8 mouse cellular contexts compared by ENCODE assay signal in the genomic region with DNA sequence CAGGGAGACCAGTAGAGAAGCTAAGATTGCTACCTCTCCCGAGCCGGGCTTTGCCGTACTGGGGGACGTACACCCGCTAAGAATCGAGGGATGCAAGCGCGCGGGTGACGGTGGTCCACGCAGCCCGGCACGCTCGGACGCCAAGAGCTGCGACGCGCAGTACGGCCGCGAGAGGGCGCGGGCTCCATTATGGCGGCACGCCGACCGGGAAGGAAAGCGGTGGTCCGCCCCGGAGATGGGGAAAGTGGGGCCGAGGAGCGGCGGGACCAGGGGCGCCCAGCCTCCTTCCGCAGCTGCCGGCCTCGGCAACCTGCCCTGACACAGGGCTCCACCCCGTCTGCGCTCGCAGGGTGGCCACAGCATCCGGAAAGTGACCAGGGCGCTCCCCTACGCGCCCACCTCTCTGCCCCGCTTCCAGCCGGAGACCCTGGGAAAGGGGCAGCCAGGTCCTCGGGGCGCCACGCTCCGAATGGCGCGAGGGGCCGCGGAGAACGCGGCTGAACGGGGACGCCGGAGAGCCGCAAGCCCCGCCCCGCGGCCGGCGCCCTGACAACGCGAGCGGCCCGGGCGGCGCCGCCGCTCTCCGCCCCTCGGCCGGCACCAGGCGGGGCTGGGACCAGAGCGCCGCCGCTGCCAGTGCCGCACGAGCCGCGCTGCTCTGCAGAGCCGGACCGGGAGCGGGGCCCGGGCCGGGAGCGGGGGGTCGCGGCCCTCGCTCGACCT. TPM values are rescaled to one million over a fixed set of nuclear protein-coding genes. Genes with fewer than 3 reads are reported as not detected.
DNase-seq lines count a peak whose midpoint lies in the region; ATAC-seq and TF ChIP-seq lines count a peak whose summit lies in the region.

A gene (plus strand): TSS at position 257 of the 723 bp plus-strand sequence.

- peak within 1 kb of the TSS; percentile 86 for H3K4me2 ChIP-seq in forebrain, embryonic 14.5 days (ENCODE audit: low read length)
- peak within 1 kb of the TSS; percentile 98 for H3K4me2 ChIP-seq in liver, postnatal 0 days (ENCODE audit: low read depth, low read length)
- H3K4me2 ChIP-seq in neural tube, embryonic 13.5 days = peak within 1 kb of the TSS; percentile 82

- intact Hi-C loops in heart, postnatal 14 days (cut with DNase I) = loop anchor here (2.0 kb wide), 1 partner anchor 23 kb away; no protein-coding TSS in a partner anchor

- 0 out of 2 replicates have a peak, but pooled peaks cover 3% of the 10 kb centered on the region for H3K4me1 ChIP-seq in forebrain, embryonic 14.5 days (ENCODE audit: control insufficient read depth, insufficient read depth, low read length)
- H3K4me1 ChIP-seq in liver, postnatal 0 days (ENCODE audit: insufficient read depth) = peaks cover 16% of the 10 kb centered on the region
- H3K4me1 ChIP-seq in neural tube, embryonic 13.5 days (replicated peaks) = peaks cover 12% of the 10 kb centered on the region

- H3K36me3 ChIP-seq in forebrain, embryonic 14.5 days (ENCODE audit: control insufficient read depth, insufficient read depth, low read length) = 0 out of 2 replicates have a peak, but pooled peaks cover 2% of the 10 kb centered on the region
- no peaks in the 10 kb centered on the region for H3K36me3 ChIP-seq in liver, postnatal 0 days (replicated peaks; ENCODE audit: insufficient read depth, low read length)
- peaks cover 13% of the 10 kb centered on the region for H3K36me3 ChIP-seq in neural tube, embryonic 13.5 days

- H3K4me3 ChIP-seq in forebrain, embryonic 14.5 days (ENCODE audit: low read depth, low read length) = peak within 1 kb of the TSS; percentile 74
- H3K4me3 ChIP-seq in liver, postnatal 0 days (ENCODE audit: low read depth, low read length) = peak within 1 kb of the TSS; percentile 90
- peak within 1 kb of the TSS; percentile 81 for H3K4me3 ChIP-seq in neural tube, embryonic 13.5 days

- DNase-seq in ES-CJ7 (ENCODE audit: low read depth, low spot score) = peak; percentile 80
- peak; percentile 92 for DNase-seq in forebrain, embryonic 14.5 days (ENCODE audit: low spot score)
- peak; percentile 91 to 94 for DNase-seq in heart, postnatal 14 days
- peak; percentile 90 for DNase-seq in layer of hippocampus, adult 11-12 months (ENCODE audit: low spot score)
- peak; percentile 87 for DNase-seq in liver, postnatal 0 days
- DNase-seq in testis, postnatal 10 days (ENCODE audit: low spot score) = peak; percentile 92

- peak within 1 kb of the TSS; percentile 85 for H3K9ac ChIP-seq in forebrain, embryonic 14.5 days (ENCODE audit: low read length)
- H3K9ac ChIP-seq in liver, postnatal 0 days (replicated peaks) = peak within 1 kb of the TSS; percentile 76
- peak within 1 kb of the TSS; percentile 91 for H3K9ac ChIP-seq in neural tube, embryonic 13.5 days

- under 1% methylated on average over 53 of the region's 94 CpGs for WGBS in forebrain, embryonic 14.5 days
- WGBS in liver, postnatal 0 days (ENCODE audit: insufficient replicate concordance) = 3% methylated on average over 81 of the region's 94 CpGs
- under 1% methylated on average over 93 of the region's 94 CpGs for WGBS in neural tube, embryonic 13.5 days

- TF ChIP-seq EP300 in liver, postnatal 0 days (IDR thresholded peaks at IDR 0.05; ENCODE audit: low read depth) = no peak

- peak within 1 kb of the TSS; percentile 97 for H3K27ac ChIP-seq in forebrain, embryonic 14.5 days (ENCODE audit: low read depth, low read length)
- peak within 1 kb of the TSS; percentile 78 for H3K27ac ChIP-seq in liver, postnatal 0 days (ENCODE audit: low read depth)
- peak within 1 kb of the TSS; percentile 98 for H3K27ac ChIP-seq in neural tube, embryonic 13.5 days (replicated peaks)

- H3K27me3 ChIP-seq in forebrain, embryonic 14.5 days (replicated peaks; ENCODE audit: control insufficient read depth, insufficient read depth, low read length) = no peaks in the 10 kb centered on the region
- peaks cover 5% of the 10 kb centered on the region; the same call in 1 of the 2 replicates for H3K27me3 ChIP-seq in liver, postnatal 0 days (ENCODE audit: insufficient read depth, low read length)
- peaks cover 7% of the 10 kb centered on the region; the same call in 1 of the 2 replicates for H3K27me3 ChIP-seq in neural tube, embryonic 13.5 days

- TF ChIP-seq CTCF in liver, postnatal 0 days (IDR thresholded peaks at IDR 0.05; ENCODE audit: low read depth) = peak; percentile 94

- peak; percentile 83 for ATAC-seq in cerebellum, adult (ENCODE audit: insufficient number of reproducible peaks, low FRiP score, low TSS enrichment)
- ATAC-seq in forebrain, embryonic 14.5 days = peak; percentile 90
- ATAC-seq in liver, postnatal 0 days = peak; percentile 92
- peak; percentile 91 for ATAC-seq in neural tube, embryonic 13.5 days (ENCODE audit: low read depth)

- no peaks in the 10 kb centered on the region for H3K9me3 ChIP-seq in forebrain, embryonic 14.5 days (replicated peaks; ENCODE audit: control insufficient read depth, low read length)
- H3K9me3 ChIP-seq in liver, postnatal 0 days (ENCODE audit: low read length) = no peaks in the 10 kb centered on the region
- no peaks in the 10 kb centered on the region for H3K9me3 ChIP-seq in neural tube, embryonic 13.5 days

RNA-seq across cellular contexts. Expression of the gene that starts here (rescaled TPM):
- 8.1 and 13.0 TPM in 2 replicates for polyA plus RNA-seq in forebrain, embryonic 14.5 days (2014; fragmentation: Nextera tagmentation; extraction: Ambion mirVana)
- 1 to 10 TPM; 4.3 to 4.4 TPM for total RNA-seq in heart, postnatal 14 days (2021)
- polyA plus RNA-seq in liver, postnatal 0 days (2015; fragmentation: Nextera tagmentation; extraction: Ambion mirVana) = 1.6 and 1.7 TPM in 2 replicates
- 18.5 and 21.7 TPM in 2 replicates for polyA plus RNA-seq in neural tube, embryonic 13.5 days (2015; fragmentation: Nextera tagmentation; extraction: Ambion mirVana)

Comparison
In these comparisons a context has a peak if more than half of its experiments do, and no peak if none do; other contexts are left out.
1. Peak in every context shown above with its lines: DNase-seq, ATAC-seq, H3K4me3 ChIP-seq and H3K27ac ChIP-seq.